ENCODE assay signal across 19 mouse cellular contexts in genomic region chr17:26968200-26968611, GRCm38 (mm10). TPM values are rescaled to one million over a fixed set of nuclear protein-coding genes. Genes with fewer than 3 reads are reported as not detected.
DNase-seq lines count a peak whose midpoint lies in the region; ATAC-seq and TF ChIP-seq lines count a peak whose summit lies in the region.
"Had no signal": no experiment of that assay in that cellular context is flagged by ENCODE, and none has a peak within 500 bp of the region (broad histone marks: within the 10 kb centered on the region; RNA-seq: fewer than 3 reads in every experiment).

No protein-coding gene starts in this region.

- no peak overlapping the region for H3K27ac ChIP-seq in heart, embryonic 10.5 days
- peak overlapping the region; percentile 11; the same call in 1 of the 2 replicates for H3K27ac ChIP-seq in limb, embryonic 15.5 days
- H3K27ac ChIP-seq in limb, embryonic 10.5 days: no peak overlapping the region
- H3K27ac ChIP-seq: forebrain, embryonic 15.5 days; heart, adult 2 months; hindbrain, embryonic 13.5 days; intestine, embryonic 15.5 days had no signal

- H3ac ChIP-seq in myocyte (ENCODE audit: control insufficient read depth, insufficient read length): no peak overlapping the region

- no peaks in the 10 kb centered on the region for H3K27me3 ChIP-seq in heart, embryonic 10.5 days (ENCODE audit: insufficient read depth, poor library complexity, severe bottlenecking)
- H3K27me3 ChIP-seq in limb, embryonic 15.5 days: no peaks in the 10 kb centered on the region
- no peaks in the 10 kb centered on the region for H3K27me3 ChIP-seq in limb, embryonic 10.5 days (ENCODE audit: low read depth, poor library complexity, severe bottlenecking)
- H3K27me3 ChIP-seq in myocyte (ENCODE audit: control insufficient read depth, insufficient read depth, insufficient read length): no peaks in the 10 kb centered on the region
- H3K27me3 ChIP-seq: forebrain, embryonic 15.5 days; hindbrain, embryonic 13.5 days; intestine, embryonic 15.5 days had no signal

- TF ChIP-seq POLR2A in myocyte (IDR thresholded peaks at IDR 0.05; ENCODE audit: insufficient read length, low read depth): no peak

- H3K36me3 ChIP-seq in heart, embryonic 10.5 days: peaks cover 56% of the 10 kb centered on the region
- peaks cover 58% of the 10 kb centered on the region for H3K36me3 ChIP-seq in limb, embryonic 15.5 days
- H3K36me3 ChIP-seq in limb, embryonic 10.5 days: peaks cover 75% of the 10 kb centered on the region
- no peaks in the 10 kb centered on the region for H3K36me3 ChIP-seq in myocyte (ENCODE audit: control insufficient read depth, insufficient read depth)

- H3K9ac ChIP-seq in limb, embryonic 15.5 days: no peak overlapping the region
- H3K9ac ChIP-seq: forebrain, embryonic 15.5 days; hindbrain, embryonic 13.5 days; intestine, embryonic 15.5 days had no signal

- no peaks in the 10 kb centered on the region for H3K9me3 ChIP-seq in heart, embryonic 10.5 days
- H3K9me3 ChIP-seq in limb, embryonic 15.5 days: no peaks in the 10 kb centered on the region
- H3K9me3 ChIP-seq in limb, embryonic 10.5 days (replicated peaks): no peaks in the 10 kb centered on the region
- H3K9me3 ChIP-seq: forebrain, embryonic 15.5 days; G1E; hindbrain, embryonic 13.5 days; intestine, embryonic 15.5 days had no signal

- WGBS in heart, embryonic 10.5 days: 80% methylated on average over 6 of the region's 6 CpGs
- 85% methylated on average over 6 of the region's 6 CpGs for WGBS in limb, embryonic 15.5 days
- 85% methylated on average over 6 of the region's 6 CpGs for WGBS in limb, embryonic 10.5 days

- peaks cover 1% of the 10 kb centered on the region for H3K79me2 ChIP-seq in myocyte (ENCODE audit: control insufficient read depth, insufficient read depth)

- no peak overlapping the region for H3K4me2 ChIP-seq in limb, embryonic 15.5 days
- H3K4me2 ChIP-seq in myocyte (ENCODE audit: low read depth): peak overlapping the region; percentile 6
- H3K4me2 ChIP-seq: forebrain, embryonic 15.5 days; hindbrain, embryonic 13.5 days; intestine, embryonic 15.5 days had no signal

- H3K4me1 ChIP-seq in heart, embryonic 10.5 days: peaks cover 19% of the 10 kb centered on the region
- peaks cover 25% of the 10 kb centered on the region for H3K4me1 ChIP-seq in limb, embryonic 15.5 days
- H3K4me1 ChIP-seq in limb, embryonic 10.5 days: peaks cover 25% of the 10 kb centered on the region

- no peak overlapping the region for H3K4me3 ChIP-seq in heart, embryonic 10.5 days
- no peak overlapping the region for H3K4me3 ChIP-seq in limb, embryonic 15.5 days
- H3K4me3 ChIP-seq in limb, embryonic 10.5 days: no peak overlapping the region
- no peak overlapping the region for H3K4me3 ChIP-seq in myocyte
- H3K4me3 ChIP-seq: forebrain, embryonic 15.5 days; heart, adult 2 months; hindbrain, embryonic 13.5 days; intestine, embryonic 15.5 days had no signal

- DNase-seq in heart, embryonic 10.5 days (ENCODE audit: low spot score): peak; percentile 61
- no peak for DNase-seq in heart, adult 8-10 months (ENCODE audit: low spot score)
- DNase-seq in limb, embryonic 10.5 days (ENCODE audit: low spot score): no peak
- peak; percentile 75 for DNase-seq in brain, adult 2 months (ENCODE audit: low read depth, low spot score)
- no peak for DNase-seq in kidney, postnatal 14 days
- DNase-seq: adrenal gland, adult 8-10 months; adrenal gland, postnatal 36 days; cerebellum, adult 11 months; cerebellum, adult 8-10 months; cerebellum, postnatal 25 days; gastrocnemius, postnatal 14 days; heart, adult 2 months; heart, postnatal 10 days had no signal

- no peak for ATAC-seq in limb, embryonic 15.5 days (ENCODE audit: insufficient number of reproducible peaks, low FRiP score, low TSS enrichment, low read depth)
- ATAC-seq: forebrain, embryonic 15.5 days; intestine, embryonic 15.5 days had no signal

TF ChIP-seq in myocyte, 11 proteins besides CTCF, POLR2A, EP300 and RAD21:
- TF ChIP-seq MAX (IDR thresholded peaks at IDR 0.05; ENCODE audit: low read depth) (no peak), TCF3 (IDR thresholded peaks at IDR 0.05; ENCODE audit: insufficient read length, low read depth) (no peak), TCF12 (IDR thresholded peaks at IDR 0.05; ENCODE audit: insufficient read depth, poor library complexity, severe bottlenecking) (no peak), MYOG (IDR thresholded peaks at IDR 0.05; ENCODE audit: control insufficient read depth in 1 of 3, insufficient read depth in 1 of 3, insufficient read length in 2 of 3, low read depth in 2 of 3) (no peak), REST (IDR thresholded peaks at IDR 0.05; ENCODE audit: insufficient read depth, insufficient read length) (no peak), E2F4 (IDR thresholded peaks at IDR 0.05; ENCODE audit: insufficient read depth) (no peak), CEBPB (IDR thresholded peaks at IDR 0.05; ENCODE audit: insufficient read depth, poor library complexity, severe bottlenecking) (no peak), USF1 (IDR thresholded peaks at IDR 0.05; ENCODE audit: low read depth) (no peak), POLR2AphosphoS2 (IDR thresholded peaks at IDR 0.05; ENCODE audit: insufficient read length, low read depth) (no peak), MYOD1 (IDR thresholded peaks at IDR 0.05; ENCODE audit: control insufficient read depth in 1 of 3, insufficient read length in 2 of 3, low read depth in 2 of 3) (no peak), SRF (IDR thresholded peaks at IDR 0.05; ENCODE audit: control insufficient read depth, insufficient read length, low read depth) (no peak)

RNA-seq across cellular contexts. Expression of gene Zbtb9, which starts 4.8 kb away (rescaled TPM):
- 12.5 and 14.6 TPM in 2 replicates for polyA plus RNA-seq in heart, embryonic 10.5 days (2016; fragmentation: Nextera tagmentation; extraction: Ambion mirVana)
- total RNA-seq in heart, adult 8-10 months (2022): 1 to 10 TPM in 3 of 4 experiments, not detected in 1; 1.5 to 3.4 (median 2.2) TPM
- polyA plus RNA-seq in limb, embryonic 15.5 days (2015; fragmentation: Nextera tagmentation; extraction: Ambion mirVana): 13.5 and 14.1 TPM in 2 replicates
- 20.6 and 22.0 TPM in 2 replicates for polyA plus RNA-seq in limb, embryonic 10.5 days (2016; fragmentation: Nextera tagmentation; extraction: Ambion mirVana)
- polyA plus RNA-seq in myocyte (2012; fragmentation: generic; extraction: Trizol): 8.8 TPM

RNA-seq across cellular contexts. Expression of gene Syngap1, which starts 27.2 kb away (rescaled TPM):
- polyA plus RNA-seq in heart, embryonic 10.5 days (2016; fragmentation: Nextera tagmentation; extraction: Ambion mirVana): 0.86 and 1.6 TPM in 2 replicates
- 1 to 10 TPM; 3.6 to 5.2 (median 4.7) TPM for total RNA-seq in heart, adult 8-10 months (2022)
- polyA plus RNA-seq in limb, embryonic 15.5 days (2015; fragmentation: Nextera tagmentation; extraction: Ambion mirVana): 1.6 and 1.9 TPM in 2 replicates
- polyA plus RNA-seq in limb, embryonic 10.5 days (2016; fragmentation: Nextera tagmentation; extraction: Ambion mirVana): 2.8 and 3.1 TPM in 2 replicates
- polyA plus RNA-seq in myocyte (2012; fragmentation: generic; extraction: Trizol): 5.2 TPM

RNA-seq across cellular contexts. Expression of gene Cuta, which starts 28.8 kb away (rescaled TPM):
- 155 and 167 TPM in 2 replicates for polyA plus RNA-seq in heart, embryonic 10.5 days (2016; fragmentation: Nextera tagmentation; extraction: Ambion mirVana)
- 10 to 100 TPM; 91.9 to 98.0 (median 95.8) TPM for total RNA-seq in heart, adult 8-10 months (2022)
- 158 and 172 TPM in 2 replicates for polyA plus RNA-seq in limb, embryonic 15.5 days (2015; fragmentation: Nextera tagmentation; extraction: Ambion mirVana)
- 184 and 188 TPM in 2 replicates for polyA plus RNA-seq in limb, embryonic 10.5 days (2016; fragmentation: Nextera tagmentation; extraction: Ambion mirVana)
- 169 TPM for polyA plus RNA-seq in myocyte (2012; fragmentation: generic; extraction: Trizol)

RNA-seq across cellular contexts. Expression of gene Phf1, which starts 35.4 kb away (rescaled TPM):
- 6.0 and 7.3 TPM in 2 replicates for polyA plus RNA-seq in heart, embryonic 10.5 days (2016; fragmentation: Nextera tagmentation; extraction: Ambion mirVana)
- 10 to 100 TPM; 15.4 to 20.7 (median 16.1) TPM for total RNA-seq in heart, adult 8-10 months (2022)
- 11.4 and 13.0 TPM in 2 replicates for polyA plus RNA-seq in limb, embryonic 15.5 days (2015; fragmentation: Nextera tagmentation; extraction: Ambion mirVana)
- polyA plus RNA-seq in limb, embryonic 10.5 days (2016; fragmentation: Nextera tagmentation; extraction: Ambion mirVana): 3.5 and 5.0 TPM in 2 replicates
- 9.6 TPM for polyA plus RNA-seq in myocyte (2012; fragmentation: generic; extraction: Trizol)

RNA-seq across cellular contexts. Expression of gene Kifc5b, which starts 51.3 kb away (rescaled TPM):
- polyA plus RNA-seq in heart, embryonic 10.5 days (2016; fragmentation: Nextera tagmentation; extraction: Ambion mirVana): 6.7 and 8.3 TPM in 2 replicates
- total RNA-seq in heart, adult 8-10 months (2022): under 1 TPM; 0.29 to 0.81 (median 0.48) TPM
- polyA plus RNA-seq in limb, embryonic 15.5 days (2015; fragmentation: Nextera tagmentation; extraction: Ambion mirVana): 4.7 and 5.8 TPM in 2 replicates
- polyA plus RNA-seq in limb, embryonic 10.5 days (2016; fragmentation: Nextera tagmentation; extraction: Ambion mirVana): 12.3 and 12.6 TPM in 2 replicates
- polyA plus RNA-seq in myocyte (2012; fragmentation: generic; extraction: Trizol): 15.4 TPM

Comparison
In these comparisons a context has a peak if more than half of its experiments do, and no peak if none do; other contexts are left out.
1. DNase-seq: peak in heart, embryonic 10.5 days (single experiment) and brain, adult 2 months (single experiment); none in heart, adult 8-10 months (single experiment), limb, embryonic 10.5 days (single experiment) and kidney, postnatal 14 days (single experiment).